Mouse (Mus musculus) small intestine, adult 2 months (tissue): Measurements from ENCODE around the gene Gtpbp6.

Experiments
- CTCF ChIP-seq: fragments of 200-500 bp; IDR thresholded peaks from 2 replicates; pipeline ENCODE4 v1.5.1; 2012; ENCODE audit warnings: low read depth, mild to moderate bottlenecking, control low read depth, inconsistent platforms, low read length, moderate library complexity, mixed read lengths; ENCODE audit not compliant: insufficient replicate concordance, insufficient read length; ENCODE audit errors: extremely low read depth
- POLR2A ChIP-seq: fragments of 200-500 bp; IDR thresholded peaks from 2 replicates; pipeline ENCODE4 v1.6.1; 2012; ENCODE audit warnings: low read depth, mild to moderate bottlenecking, control low read depth, inconsistent platforms, low read length, moderate library complexity

GRCm38 (mm10) chr5:110106901-110107564, 964 bp downstream of the Gtpbp6 start:
- TF ChIP-seq CTCF = no peak
- no peak for TF ChIP-seq POLR2A
